Mouse (Mus musculus) lung, postnatal 0 days (tissue): ENCODE results near the gene Zfp706. TPM values are rescaled to one million over a fixed set of nuclear protein-coding genes. Genes with fewer than 3 reads are reported as not detected.

ENCODE experiments used
- ATAC-seq: fragments of 200-750 bp; cut with Nextera tagmentation; 2 replicates; pipeline ENCODE4 v1.8.0; 2017; ENCODE audit warnings: moderate library complexity
- DNase-seq: peaks from one replicate; pipeline ENCODE4 v3.0.0-alpha.2; 2016; ENCODE audit warnings: low spot score
- H3K27ac ChIP-seq: fragments of 300-500 bp; sonication (generic); 2 replicates; pipeline ENCODE4 v1.5.1; 2014; ENCODE audit warnings: antibody characterized with exemption, mild to moderate bottlenecking, low read length, mixed read lengths
- H3K27me3 ChIP-seq: fragments of 300-500 bp; sonication (generic); replicated peaks from 2 replicates; pipeline ENCODE4 v1.6.1; 2014; ENCODE audit warnings: low read length, mixed read lengths; ENCODE audit not compliant: insufficient read depth
- H3K36me3 ChIP-seq: fragments of 300-500 bp; sonication (generic); 2 replicates; pipeline ENCODE4 v1.6.1; 2014; ENCODE audit warnings: low read length, mixed read lengths; ENCODE audit not compliant: insufficient read depth
- H3K4me1 ChIP-seq: fragments of 300-500 bp; sonication (generic); 2 replicates; pipeline ENCODE4 v1.6.1; 2014; ENCODE audit warnings: antibody characterized with exemption, low read depth, low read length, mixed read lengths; ENCODE audit not compliant: insufficient read depth
- H3K4me2 ChIP-seq: fragments of 300-500 bp; sonication (generic); replicated peaks from 2 replicates; pipeline ENCODE4 v1.6.1; 2014; ENCODE audit warnings: low read depth, mild to moderate bottlenecking, low read length, moderate library complexity, mixed read lengths
- H3K4me3 ChIP-seq: fragments of 300-500 bp; sonication (generic); 2 replicates; pipeline ENCODE4 v1.5.1; 2014; ENCODE audit warnings: low read depth, low read length
- H3K9ac ChIP-seq: fragments of 300-500 bp; sonication (generic); replicated peaks from 2 replicates; pipeline ENCODE4 v1.6.1; 2014; ENCODE audit warnings: low read depth, mild to moderate bottlenecking
- H3K9me3 ChIP-seq: fragments of 300-500 bp; sonication (generic); 2 replicates; pipeline ENCODE4 v1.6.1; 2016; ENCODE audit warnings: low read length, mixed read lengths
- CTCF ChIP-seq: IDR thresholded peaks from 2 replicates; pipeline ENCODE4 v1.5.1; 2016; ENCODE audit warnings: antibody characterized with exemption, mild to moderate bottlenecking
- EP300 ChIP-seq: IDR thresholded peaks from 2 replicates; pipeline ENCODE4 v1.6.1; 2016; ENCODE audit warnings: antibody characterized with exemption, mild to moderate bottlenecking, control low read depth
- WGBS: fragments of 180-500 bp; shearing (Covaris S2); extraction: QIAGEN DNeasy Blood & Tissue Kit; methylation state at CpG from one replicate; pipeline ENCODE4 v1.1.7; 2014; 5-methylcytosine and 5-hydroxymethylcytosine counted together
- polyA plus RNA-seq: library from polyadenylated mRNA; unstranded; fragments of >200 nt; fragmentation: Nextera tagmentation; extraction: Ambion mirVana; gene quantifications from 2 replicates; pipeline ENCODE4 v1.2.1, GENCODE M21; 2015

Gene Zfp706
- polyA plus RNA-seq, 1 experiment from 2014 or later: 428 TPM

GRCm38 (mm10) chr15:36979159-36979487 lies 28.4 kb downstream of the Zfp706 start:
- DNase-seq (no peak), ATAC-seq (no peak)
- no peak overlapping the region for H3K4me3 ChIP-seq

GRCm38 (mm10) chr15:36977823-36978222 lies 29.8 kb downstream of the Zfp706 start:
- no peak overlapping the region for H3K9ac ChIP-seq
- no peak overlapping the region for H3K27ac ChIP-seq
- H3K36me3 ChIP-seq: no peaks in the 10 kb centered on the region
- DNase-seq (no peak), ATAC-seq (no peak)
- peaks cover 7% of the 10 kb centered on the region for H3K4me1 ChIP-seq
- 71% methylated on average over 8 of the region's 8 CpGs for WGBS
- no peaks in the 10 kb centered on the region for H3K27me3 ChIP-seq
- no peaks in the 10 kb centered on the region for H3K9me3 ChIP-seq
- no peak overlapping the region for H3K4me3 ChIP-seq
- H3K4me2 ChIP-seq: no peak overlapping the region
- TF ChIP-seq CTCF (no peak), EP300 (no peak)

More at GRCm38 (mm10) chr15:36979159-36979487, 28.4 kb downstream of the Zfp706 start:
- no peaks in the 10 kb centered on the region for H3K9me3 ChIP-seq
- peaks cover 7% of the 10 kb centered on the region for H3K4me1 ChIP-seq
- H3K4me2 ChIP-seq: peak overlapping the region; percentile 63; the same call in 1 of the 2 replicates
- H3K9ac ChIP-seq: no peak overlapping the region
- WGBS: 28% methylated on average over 5 of the region's 5 CpGs
- H3K36me3 ChIP-seq: no peaks in the 10 kb centered on the region
- no peaks in the 10 kb centered on the region for H3K27me3 ChIP-seq
- no peak overlapping the region for H3K27ac ChIP-seq
- TF ChIP-seq EP300 (no peak), CTCF (no peak)

GRCm38 (mm10) chr15:36975690-36976089 lies 31.9 kb downstream of the Zfp706 start:
- DNase-seq (no peak), ATAC-seq (no peak)
- no peaks in the 10 kb centered on the region for H3K9me3 ChIP-seq
- H3K4me3 ChIP-seq: no peak overlapping the region
- peaks cover 7% of the 10 kb centered on the region for H3K4me1 ChIP-seq
- no peaks in the 10 kb centered on the region for H3K36me3 ChIP-seq
- no peaks in the 10 kb centered on the region for H3K27me3 ChIP-seq
- TF ChIP-seq EP300 (no peak), CTCF (no peak)
- H3K4me2 ChIP-seq: no peak overlapping the region
- H3K27ac ChIP-seq: no peak overlapping the region
- H3K9ac ChIP-seq: no peak overlapping the region
- 56% methylated on average over 5 of the region's 5 CpGs for WGBS

DNA sequence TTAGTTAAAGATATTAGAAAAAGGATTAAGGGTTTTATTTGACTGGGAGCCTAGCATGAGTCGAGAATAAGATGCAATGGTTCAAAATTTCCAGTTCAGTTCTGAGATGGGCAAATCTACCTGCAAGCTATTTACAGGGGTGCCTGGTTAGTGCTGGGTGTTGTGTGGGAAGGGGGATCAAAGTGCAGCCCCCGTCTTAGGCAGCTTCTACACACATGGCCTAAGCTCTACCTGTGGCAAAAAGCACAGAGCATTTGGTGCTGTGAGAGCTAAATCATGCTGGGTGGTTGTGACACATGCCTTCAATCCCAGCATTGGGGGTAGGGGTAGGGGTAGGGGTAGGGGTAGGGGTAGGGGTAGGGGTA lies 32.3 kb downstream of the Zfp706 start:
- no peak overlapping the region for H3K9ac ChIP-seq
- peaks cover 5% of the 10 kb centered on the region for H3K4me1 ChIP-seq
- no peak overlapping the region for H3K4me3 ChIP-seq
- DNase-seq (no peak), ATAC-seq (no peak)
- no peaks in the 10 kb centered on the region for H3K36me3 ChIP-seq
- TF ChIP-seq EP300: no peak
- no peak for TF ChIP-seq CTCF
- no peak overlapping the region for H3K4me2 ChIP-seq
- H3K27ac ChIP-seq: no peak overlapping the region
- WGBS: 73% methylated on average over 2 of the region's 2 CpGs
- no peaks in the 10 kb centered on the region for H3K27me3 ChIP-seq
- no peaks in the 10 kb centered on the region for H3K9me3 ChIP-seq

GRCm38 (mm10) chr15:36974614-36975255 lies 32.8 kb downstream of the Zfp706 start:
- H3K27me3 ChIP-seq: no peaks in the 10 kb centered on the region
- no peak overlapping the region for H3K4me3 ChIP-seq
- H3K4me1 ChIP-seq: peaks cover under 1% of the 10 kb centered on the region; the same call in 1 of the 2 replicates
- DNase-seq: no peak
- 28% methylated on average over 6 of the region's 6 CpGs for WGBS
- TF ChIP-seq EP300: no peak
- no peak for TF ChIP-seq CTCF
- no peak for ATAC-seq
- no peak overlapping the region for H3K9ac ChIP-seq
- no peaks in the 10 kb centered on the region for H3K36me3 ChIP-seq
- H3K4me2 ChIP-seq: no peak overlapping the region
- H3K27ac ChIP-seq: no peak overlapping the region
- no peaks in the 10 kb centered on the region for H3K9me3 ChIP-seq

DNA sequence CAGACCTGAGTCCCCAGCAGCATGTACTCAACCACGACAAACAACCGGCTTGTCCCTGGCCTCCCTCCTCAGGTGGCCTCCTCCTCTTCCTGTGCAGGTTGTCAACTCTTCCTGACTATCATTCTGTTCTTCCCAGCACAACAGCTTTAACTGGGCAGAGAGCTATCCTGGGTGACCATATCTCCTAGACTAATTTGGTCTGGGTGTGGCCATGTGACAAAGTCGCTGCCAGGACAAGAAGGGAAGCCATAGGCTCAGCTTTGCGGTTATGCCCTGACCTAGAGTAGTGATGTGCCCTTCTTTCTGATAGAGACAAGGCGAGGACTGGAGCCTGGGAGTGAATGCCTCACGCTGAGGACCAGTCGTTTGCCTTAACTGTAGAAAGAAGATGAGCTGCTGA lies 33.9 kb downstream of the Zfp706 start:
- no peaks in the 10 kb centered on the region for H3K4me1 ChIP-seq
- no peaks in the 10 kb centered on the region for H3K36me3 ChIP-seq
- ATAC-seq (no peak), DNase-seq (no peak)
- no peaks in the 10 kb centered on the region for H3K9me3 ChIP-seq
- H3K4me2 ChIP-seq: no peak overlapping the region
- WGBS: 76% methylated on average over 7 of the region's 7 CpGs
- no peak overlapping the region for H3K4me3 ChIP-seq
- no peaks in the 10 kb centered on the region for H3K27me3 ChIP-seq
- TF ChIP-seq CTCF: no peak
- TF ChIP-seq EP300: no peak
- H3K9ac ChIP-seq: no peak overlapping the region
- no peak overlapping the region for H3K27ac ChIP-seq

DNA sequence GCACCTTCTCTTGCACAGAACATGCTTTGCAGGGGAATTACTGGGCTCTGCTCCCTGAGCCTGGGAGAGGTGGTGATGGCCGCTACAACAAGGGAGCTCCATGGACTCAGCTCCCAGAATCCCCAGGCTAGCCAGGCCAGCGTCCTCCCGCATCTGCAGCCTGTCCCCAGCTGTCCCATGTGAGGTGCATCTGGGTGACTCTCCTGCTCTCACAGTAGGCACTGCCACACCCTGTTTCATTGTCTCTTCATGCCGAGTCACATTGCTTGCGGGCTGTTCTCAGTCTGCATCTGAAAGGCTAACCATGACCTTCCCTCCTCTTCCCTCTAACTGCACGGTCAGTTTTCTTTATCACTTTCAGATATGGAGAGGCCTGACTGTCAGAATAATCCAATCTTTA lies 34.3 kb downstream of the Zfp706 start:
- H3K27me3 ChIP-seq: no peaks in the 10 kb centered on the region
- no peak for TF ChIP-seq CTCF
- TF ChIP-seq EP300: no peak
- DNase-seq (no peak), ATAC-seq (no peak)
- no peaks in the 10 kb centered on the region for H3K36me3 ChIP-seq
- no peaks in the 10 kb centered on the region for H3K9me3 ChIP-seq
- no peak overlapping the region for H3K9ac ChIP-seq
- 81% methylated on average over 6 of the region's 6 CpGs for WGBS
- no peak overlapping the region for H3K4me2 ChIP-seq
- no peak overlapping the region for H3K4me3 ChIP-seq
- H3K27ac ChIP-seq: no peak overlapping the region
- no peaks in the 10 kb centered on the region for H3K4me1 ChIP-seq
